Mouse (Mus musculus) gastrocnemius, adult 8-10 months (tissue): ENCODE results near the gene Otub1. TPM values are rescaled to one million over a fixed set of nuclear protein-coding genes. Genes with fewer than 3 reads are reported as not detected.

ENCODE experiments used
- DNase-seq, 2 experiments: peaks; one replicate each; pipeline ENCODE4 v3.0.0; 2022; ENCODE audit warnings: low spot score in 2 of 2
- total RNA-seq, 4 experiments: library from RNA; stranded (reverse); gene quantifications; 2 replicates each; pipeline ENCODE4 v1.2.4; 2022

The Otub1 gene
- total RNA-seq, 4 experiments from 2014 or later: 39.9 to 54.3 (median 43.5) TPM

DNA sequence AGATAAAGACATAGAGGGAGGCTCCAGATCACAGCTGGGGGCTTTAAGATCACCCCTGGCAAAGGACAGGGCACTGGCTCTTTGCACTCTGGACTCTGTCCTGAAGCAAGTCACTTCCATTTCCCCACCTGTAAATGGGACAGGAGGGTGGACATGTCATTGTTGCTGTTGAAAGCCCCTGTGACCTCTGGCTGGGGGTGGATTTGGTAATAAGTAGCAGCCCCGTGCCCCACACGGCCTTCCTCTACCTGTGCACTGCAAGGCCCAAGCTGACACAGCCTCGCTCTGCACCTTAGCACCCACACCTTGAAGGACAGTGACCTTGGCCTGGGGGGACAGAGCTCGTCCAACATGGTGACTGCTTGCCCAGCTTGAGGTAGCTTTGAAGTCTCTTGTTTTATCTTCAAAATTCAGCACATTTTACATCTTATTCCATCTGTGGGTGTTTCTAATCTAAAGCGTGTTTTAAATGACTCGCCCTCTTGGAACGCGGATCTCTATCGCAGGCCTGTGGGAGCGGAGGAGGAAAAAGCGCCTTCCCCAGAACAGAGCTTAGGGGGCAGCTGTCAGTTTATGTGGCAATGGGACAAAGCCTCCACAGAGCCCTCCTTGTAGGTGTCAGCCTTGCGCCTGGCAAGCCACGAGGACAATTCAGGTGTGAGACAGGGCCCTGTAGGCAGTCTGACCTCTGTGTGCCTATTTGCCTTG is 28.2 kb downstream of the Otub1 start:
- no peak for DNase-seq

DNA sequence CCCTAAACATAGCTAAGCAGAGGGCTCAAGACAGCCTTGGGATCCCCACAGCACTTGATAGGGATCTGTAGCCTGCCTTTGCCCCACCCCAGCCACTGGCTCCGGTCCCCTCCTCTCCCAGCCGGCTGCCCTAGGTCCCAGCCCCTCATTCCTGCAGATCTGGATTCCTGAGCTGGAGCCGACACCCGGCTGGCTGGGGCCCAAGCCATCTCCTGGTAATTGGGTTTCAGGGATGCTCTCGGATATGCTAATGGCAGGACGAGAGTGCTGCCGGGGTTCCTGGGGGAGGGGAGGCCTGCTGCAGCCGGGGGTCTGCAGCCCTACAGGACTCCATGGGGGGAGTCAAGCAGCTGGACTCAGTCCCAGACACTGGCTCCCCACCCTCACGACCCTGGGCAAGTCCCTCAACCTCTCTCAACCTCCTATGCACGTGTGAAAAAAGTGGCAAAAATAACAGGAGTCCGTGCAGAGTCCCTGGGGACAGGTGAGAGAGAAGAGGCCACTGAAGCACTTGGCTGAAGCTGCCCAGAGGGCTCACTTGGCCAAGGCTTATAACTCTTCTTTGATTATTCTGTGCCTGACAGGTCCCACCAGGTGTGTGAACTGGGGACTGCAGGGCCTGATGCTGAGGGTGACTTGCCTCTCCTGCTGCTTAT is 29.9 kb downstream of the Otub1 start:
- DNase-seq: no peak

DNA sequence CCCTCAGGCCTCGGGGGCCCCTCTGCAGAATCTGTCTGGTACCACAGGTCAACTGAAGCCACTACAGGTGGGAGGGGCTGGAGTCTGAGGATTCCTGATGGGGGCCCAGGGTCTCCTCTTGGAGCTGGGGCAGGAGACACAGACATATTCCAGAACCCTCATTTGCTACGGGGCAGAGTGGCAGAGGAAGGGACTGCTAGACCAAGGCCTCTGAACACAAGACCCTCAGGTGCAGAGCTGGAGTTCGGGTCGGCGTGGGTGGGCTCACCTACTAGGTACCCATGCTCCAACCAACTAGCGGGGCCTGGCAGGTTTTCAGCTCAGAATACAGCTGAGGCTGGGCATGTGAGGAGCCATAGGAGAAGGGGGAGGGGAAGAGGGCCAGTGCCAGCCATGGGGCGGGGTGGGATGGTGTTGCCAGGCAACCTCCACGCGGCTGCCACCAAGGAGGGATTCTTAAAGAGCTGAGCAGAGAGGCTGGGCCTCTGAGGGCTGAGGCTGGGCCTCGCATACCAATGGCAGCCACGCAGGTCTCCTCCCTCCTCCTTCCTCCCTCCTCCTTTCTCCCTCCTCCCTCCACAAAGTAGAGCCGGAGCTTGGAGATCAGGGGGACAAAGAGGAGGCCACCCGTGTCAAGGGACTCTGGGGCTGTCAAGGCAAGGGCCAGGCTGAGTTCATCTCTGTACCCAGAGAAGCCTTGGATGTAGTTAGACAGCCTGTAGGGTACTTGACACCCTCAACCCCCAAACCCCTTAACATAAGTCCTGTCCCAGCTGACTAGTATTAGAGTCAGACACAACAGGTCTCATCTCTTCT is 33.9 kb downstream of the Otub1 start:
- DNase-seq: no peak

DNA sequence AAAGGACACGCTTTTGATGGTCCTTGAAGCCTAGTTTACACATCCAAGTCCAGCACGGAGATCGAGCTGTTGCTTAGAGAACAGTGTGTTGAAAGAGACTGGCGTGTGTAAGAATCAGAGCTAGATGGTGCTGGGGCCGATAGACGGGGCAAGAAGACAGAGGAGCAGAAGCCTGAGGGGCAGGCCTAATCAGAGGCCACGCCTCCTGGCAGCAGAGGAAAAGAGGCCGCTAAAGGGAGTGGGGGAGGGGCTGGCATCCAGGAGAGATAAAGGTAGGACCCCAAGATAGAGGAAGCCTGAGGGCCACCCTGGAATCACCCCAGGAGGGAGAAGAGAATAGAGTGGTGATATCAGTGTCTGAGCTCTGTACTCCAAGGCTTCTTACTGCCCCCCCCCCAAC is 34.7 kb downstream of the Otub1 start:
- no peak for DNase-seq

DNA sequence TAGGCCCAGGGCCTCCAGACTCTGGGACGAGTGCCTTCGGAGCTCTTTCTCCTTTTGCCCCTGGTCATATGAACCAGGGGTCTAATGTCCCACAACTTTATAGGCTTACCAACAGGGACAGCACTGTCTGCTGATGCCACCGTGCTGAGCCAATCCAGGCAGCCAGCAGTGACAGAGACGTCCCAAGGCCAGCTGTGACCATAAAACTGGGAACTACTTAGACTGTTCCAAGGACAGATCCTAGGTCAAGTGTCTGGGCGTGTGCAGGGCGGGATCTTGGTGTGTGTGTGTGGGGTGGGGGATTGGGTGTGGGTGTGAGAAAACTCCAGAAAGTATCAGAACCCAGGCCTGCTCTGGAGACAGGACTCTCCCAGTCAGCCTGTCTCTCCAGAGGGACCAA is 35.2 kb downstream of the Otub1 start:
- DNase-seq: peak; percentile 33 to 36

DNA sequence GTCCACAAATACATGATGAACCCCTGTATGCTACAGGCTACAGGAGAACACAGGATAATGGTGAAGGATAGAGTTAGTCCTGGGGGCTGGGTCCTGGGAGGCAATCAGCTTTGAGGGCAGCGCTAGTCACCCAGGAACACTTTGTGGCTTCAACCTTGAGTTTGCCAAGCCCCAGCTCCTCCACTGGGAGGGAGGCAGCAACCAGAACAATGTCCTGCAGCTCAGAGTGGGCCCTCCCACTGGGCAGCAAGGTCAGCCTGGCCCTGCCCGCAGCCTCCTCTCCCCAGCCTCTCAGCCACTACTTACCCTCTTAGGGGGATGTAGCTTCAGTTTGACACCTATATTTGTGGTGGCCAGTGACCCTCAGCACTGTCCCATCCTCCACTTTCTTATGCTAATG is 37.7 kb downstream of the Otub1 start:
- no peak for DNase-seq

DNA sequence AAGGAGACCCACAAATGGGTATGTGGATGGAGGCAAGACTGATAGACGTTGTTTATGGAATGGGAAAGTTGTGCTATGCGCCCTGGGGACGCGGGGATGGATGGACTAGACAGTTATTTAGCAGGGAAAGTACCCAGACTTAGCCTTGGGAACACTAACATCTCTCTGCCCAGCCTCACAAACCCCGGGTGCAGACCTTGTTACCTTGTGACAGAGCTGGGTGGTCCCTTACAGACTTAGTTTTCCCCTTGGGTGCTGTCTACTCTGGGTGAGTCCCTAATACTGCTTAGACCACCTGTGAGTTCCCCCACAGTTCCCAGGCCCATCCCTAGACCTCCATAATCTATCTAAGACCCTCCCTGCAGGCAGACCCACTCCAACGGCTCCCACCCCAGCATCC is 39.3 kb downstream of the Otub1 start:
- DNase-seq: no peak

DNA sequence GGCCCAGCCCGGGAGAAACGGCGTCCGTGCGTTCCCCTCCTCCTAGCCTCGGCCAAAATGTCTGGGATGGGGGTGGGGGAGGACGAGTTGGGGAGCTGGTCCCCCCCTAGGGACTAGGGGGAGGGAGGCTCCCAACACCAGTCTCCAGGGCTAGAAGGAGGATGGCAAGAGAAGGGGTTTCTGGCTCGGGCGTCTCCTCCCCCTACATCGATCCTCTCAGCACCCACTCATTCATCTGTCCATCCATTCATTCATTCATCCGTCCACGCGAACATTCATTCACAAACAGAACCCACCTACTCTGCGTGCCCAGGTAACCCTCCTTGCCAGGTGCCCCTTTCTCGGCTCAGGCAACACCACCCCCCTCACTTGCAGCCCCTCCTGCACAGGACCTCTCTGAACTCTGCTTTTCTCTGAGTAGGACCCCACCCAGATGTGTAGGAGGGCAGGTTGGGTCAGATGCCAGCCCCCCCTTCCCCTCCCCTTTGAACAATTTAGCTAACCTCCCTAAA is 39.9 kb downstream of the Otub1 start:
- DNase-seq: no peak

DNA sequence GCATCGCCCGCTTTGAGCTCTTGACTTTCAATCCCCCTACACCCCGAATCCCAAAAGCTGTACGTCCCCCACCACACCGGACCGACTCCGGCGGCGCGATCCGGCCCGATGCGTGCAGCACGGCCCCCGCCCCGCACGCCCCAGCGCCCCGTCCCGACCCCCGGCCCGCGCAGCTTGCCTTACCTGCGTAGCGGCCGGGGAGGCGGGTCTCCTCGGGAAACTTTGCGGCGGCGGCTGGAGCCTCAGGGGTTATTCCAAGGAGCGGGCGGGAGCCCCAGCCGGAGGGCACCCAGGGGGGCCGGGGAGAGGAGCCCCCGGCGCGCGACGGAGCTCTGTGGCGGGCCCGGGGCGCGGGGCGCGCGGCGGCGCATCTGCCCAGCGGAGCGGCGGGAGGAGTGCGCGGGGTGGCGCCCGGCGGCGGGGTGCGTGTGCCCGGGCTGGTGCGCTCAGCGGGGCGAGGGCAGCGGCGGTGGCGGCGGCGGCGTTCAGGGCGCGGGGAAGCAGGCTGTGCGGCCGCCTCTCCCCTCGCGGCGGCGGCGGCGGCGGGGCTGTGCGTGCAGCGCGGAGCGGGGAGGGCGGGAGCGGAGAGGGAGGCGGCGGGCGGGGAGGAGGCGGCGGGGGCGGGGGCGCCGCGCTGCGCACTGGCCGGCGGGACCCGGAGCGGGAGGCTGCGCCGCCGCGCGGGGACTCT is 40.5 kb downstream of the Otub1 start:
- no peak for DNase-seq

DNA sequence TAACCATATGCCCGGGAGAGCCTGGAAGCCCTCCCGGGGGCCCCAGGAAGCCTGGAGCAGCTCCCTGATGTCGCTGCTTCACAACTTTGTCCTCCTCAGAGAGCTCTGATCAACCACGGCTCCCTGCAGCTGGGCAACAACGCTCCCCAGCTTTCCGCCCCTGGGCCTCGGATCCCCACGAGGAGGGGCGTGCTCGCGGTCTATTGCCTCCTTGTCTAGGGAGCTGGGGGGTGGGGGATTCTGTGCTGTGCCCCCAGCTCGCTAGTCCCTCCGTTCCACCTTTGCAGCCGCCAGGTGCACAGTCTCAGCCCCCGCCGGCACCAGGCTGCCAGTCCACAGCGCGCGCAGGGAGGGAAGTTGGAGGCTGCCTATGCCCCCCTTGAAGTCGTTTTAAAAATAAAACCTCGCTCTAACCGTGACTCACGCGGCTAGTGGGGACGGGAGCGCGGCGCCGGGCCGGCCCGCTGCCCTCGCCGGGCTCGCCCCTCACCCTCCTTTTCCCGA is 41.2 kb downstream of the Otub1 start:
- no peak for DNase-seq

DNA sequence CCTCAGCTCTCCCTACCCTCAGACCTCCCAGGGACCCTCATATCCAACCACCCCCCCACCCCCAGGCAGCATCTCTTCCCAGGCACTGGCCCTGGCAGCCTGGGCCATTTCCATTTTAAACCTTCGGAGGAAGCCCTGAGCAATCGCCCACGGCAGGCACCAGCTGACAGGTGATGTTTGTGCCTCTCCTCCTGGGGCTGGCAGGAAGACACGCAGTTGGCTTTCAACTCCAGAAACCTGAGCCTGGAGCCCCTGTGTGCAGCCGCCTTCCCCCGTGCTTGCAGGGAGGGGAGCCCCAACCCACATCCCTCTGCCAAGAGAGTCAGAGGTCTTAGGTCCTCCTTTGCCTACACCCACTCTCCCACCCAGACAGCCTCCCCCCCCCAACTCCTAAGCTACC is 41.9 kb downstream of the Otub1 start:
- peak; percentile 35 to 65 for DNase-seq

DNA sequence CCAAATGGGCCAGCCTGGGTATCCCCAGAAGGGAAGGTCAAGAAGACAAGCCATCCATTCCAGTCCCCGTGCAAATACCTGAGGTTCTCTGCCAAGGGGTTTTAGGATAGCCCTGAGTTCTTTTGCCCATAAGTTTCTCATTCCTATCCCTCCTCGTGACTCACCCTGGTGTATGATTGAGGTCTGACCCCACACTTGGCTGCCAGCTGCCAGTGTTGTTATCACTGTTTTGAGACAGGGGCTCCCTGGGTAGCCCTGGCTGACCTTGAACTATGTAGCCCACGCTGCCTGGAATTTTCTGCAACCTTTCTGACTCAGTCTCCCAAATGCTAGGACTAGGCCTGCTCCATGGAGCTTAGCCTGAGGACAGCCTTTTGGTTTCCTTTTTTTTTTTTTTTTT is 45.1 kb downstream of the Otub1 start:
- DNase-seq: no peak

DNA sequence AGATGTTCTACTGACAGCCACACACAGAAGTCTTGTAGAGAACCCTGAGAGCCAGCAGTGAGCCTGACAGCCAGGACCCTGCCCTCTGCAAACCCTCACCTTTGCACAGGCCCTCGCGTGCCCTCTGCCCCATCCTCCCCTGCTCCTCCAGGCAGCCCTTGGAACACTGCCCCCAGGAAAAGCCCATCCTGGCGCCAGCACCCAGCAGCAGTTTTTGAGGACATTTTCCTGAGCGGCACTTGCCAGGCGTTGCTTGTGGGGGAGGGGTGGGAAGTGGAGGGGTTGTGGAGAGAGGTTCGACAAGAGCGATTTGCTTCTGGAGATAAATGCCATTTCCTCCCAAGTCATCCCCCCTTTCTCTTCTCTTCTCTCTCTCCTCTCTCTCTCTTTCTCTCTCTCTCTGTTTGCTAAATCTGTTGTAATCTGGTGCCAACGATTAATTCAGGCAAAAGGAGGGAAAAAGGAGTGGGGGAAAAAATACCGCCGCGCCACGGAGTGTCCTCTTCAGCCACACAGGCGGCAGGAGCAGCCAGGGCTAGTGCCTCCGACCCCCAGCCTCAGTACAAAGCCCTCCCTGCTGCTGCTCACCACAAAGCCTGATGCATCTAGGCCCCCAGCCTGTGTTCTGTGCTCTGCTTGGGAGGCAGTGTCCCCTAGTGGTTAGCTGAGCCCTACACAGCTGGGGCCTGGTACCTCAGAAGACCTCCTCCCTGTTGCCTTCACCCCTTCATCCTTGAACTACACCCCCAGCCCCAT is 45.8 kb downstream of the Otub1 start:
- no peak for DNase-seq

DNA sequence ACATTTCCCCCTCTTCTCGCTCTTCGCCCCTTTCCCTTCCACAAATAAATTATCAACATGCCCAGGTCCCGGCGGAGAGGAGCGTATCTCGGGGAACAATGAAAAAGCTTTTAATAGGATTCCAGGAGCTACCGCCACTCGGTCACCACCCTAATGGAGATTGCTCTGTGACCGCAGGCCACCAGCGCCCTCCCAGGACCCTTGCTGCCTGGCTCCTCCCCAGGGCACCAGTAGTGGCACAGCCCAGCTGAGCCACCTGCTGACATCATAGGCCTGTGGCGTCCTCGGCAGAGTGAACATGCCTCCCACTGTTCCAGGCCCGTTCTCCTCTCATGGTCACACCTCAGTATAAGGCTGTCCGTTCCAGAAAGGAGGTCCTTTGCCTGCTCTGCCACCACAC is 48.4 kb downstream of the Otub1 start:
- no peak for DNase-seq

DNA sequence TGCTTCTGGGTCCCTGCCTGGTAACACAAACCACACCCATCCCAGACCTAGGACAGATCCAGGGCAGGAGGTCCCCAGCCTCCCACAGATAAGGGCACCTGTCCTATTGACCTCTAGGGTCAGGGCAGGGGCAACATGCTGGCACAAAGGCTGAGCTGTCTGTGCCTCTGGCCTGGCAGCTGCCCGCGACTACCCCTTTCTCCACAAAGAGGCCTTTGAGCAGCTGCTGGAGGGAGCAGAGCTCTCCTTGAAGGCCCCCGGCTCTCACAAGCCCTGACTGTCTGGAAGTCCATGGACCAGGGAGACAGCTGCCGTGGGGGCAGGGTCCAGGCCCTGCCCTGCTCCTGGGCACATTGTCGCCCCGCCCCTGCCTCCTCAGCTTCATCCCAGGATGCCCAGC is 50.9 kb downstream of the Otub1 start:
- no peak for DNase-seq

DNA sequence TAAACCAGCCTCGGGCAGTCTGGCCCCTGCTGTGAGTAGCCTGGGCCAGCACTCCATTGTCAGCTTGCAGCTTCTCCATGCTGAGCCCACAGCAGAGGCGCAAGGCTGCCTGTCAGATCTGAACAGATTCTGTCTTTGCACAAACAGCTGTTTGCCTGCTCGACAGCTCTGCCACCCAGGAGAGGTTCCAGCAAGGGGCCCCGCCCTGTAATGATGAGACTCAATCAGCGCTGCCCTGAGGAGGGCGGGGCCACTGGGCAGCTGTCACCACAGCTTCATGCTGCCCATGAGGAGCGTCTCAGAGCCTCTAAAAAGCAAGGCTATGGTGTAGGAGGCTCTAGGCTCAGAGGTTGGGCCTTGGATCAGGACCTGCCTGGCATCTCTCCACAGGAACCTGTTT is 52.9 kb downstream of the Otub1 start:
- peak; percentile 70 to 82 for DNase-seq

DNA sequence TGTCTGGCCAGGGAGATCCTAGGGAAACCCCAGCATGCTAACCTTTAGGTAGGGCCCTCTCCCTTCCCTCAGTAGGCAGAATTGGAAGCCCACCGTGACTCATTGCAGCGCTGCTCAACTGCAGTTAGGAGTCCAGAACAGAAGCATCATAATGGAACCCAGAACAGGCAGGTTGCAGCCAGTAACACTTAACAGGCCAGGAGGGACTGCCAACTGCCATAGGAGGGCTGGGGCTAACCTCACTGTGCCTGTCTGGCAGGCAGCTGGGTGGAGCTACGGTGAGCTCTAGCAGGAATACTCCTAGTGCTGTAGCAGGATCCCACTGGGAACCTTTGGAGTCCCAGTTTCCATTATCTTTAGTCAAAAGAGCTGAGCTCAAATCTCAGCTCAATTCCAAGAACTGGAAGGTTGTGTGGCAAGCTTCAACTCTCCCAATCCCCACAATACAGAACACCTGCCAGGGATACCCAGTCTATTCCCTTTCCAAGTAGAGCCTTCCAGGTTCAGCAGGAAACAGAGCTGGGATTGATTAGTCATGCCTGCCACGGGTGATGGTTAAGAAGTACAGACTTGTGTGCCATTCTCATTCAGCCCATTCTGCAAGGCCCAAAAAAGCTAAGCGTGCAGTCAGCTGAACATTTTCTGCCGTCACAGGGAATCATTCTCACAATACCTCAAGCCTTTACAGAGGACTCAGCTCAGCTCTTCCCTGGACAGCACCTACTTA is 54.0 kb downstream of the Otub1 start:
- DNase-seq: no peak

DNA sequence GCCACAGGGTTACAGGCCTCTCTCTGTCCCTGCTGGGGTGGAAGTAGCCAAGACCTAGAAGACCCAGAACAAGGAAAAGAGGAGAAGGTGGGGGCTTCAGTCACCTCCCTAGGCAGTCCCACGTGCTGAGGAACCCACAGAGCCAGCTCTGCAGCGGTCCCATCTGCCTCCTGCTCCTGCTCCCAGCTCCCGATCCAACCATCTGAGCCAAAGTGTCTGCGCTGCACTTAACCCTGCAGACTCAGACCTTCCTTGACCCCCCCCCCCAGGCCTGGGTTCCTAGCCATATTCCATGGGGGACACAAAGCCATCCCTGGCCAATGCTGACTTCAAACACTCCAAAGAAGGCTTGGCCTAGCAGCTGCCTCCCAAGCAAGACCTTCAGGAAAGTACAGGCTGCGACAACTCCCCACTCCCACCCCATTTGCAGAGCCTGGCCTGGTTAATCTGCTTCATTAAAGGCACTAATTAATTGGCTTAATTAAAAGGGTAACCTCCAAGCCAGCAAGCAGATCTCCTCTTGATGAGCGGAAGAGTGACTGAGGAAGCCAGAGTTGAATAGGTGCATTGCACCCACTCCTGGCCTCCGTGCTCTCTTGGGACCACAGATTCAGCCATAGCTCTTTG is 54.7 kb downstream of the Otub1 start:
- DNase-seq: no peak

DNA sequence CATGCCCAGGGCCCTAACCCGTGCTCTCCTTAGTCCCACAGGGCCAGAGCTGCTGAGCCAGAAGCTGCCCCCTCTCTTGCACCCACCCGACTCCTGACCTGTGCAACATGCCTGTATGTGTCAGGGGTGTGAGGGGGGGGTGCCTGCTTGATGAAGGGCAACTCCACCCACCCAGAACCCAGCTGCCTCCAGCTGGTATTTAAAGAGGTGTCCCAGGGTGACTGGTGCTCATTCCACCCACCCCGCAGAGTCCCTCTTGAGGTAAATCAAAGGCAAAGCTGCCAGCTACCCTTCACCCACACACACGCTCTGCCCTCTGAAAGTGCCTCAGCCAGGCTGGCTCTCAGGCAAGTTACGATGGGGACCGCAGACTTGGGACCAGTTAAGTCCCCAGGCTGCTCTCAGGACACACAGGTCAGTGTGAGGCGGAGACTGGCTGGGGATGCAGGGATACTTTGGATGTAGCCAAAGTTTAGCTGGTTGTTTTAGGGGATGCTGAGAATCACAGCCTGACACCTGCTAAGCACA is 56.9 kb downstream of the Otub1 start:
- no peak for DNase-seq
